In genomic region chr3:142630385-142630784, GRCm38 (mm10) we compare ENCODE assay signal across 29 mouse cellular contexts. TPM values are rescaled to one million over a fixed set of nuclear protein-coding genes. Genes with fewer than 3 reads are reported as not detected.
A peak's percentile ranks its signal among the peaks of the same experiment; 100 is the strongest.
DNase-seq lines count a peak whose midpoint lies in the region; ATAC-seq and TF ChIP-seq lines count a peak whose summit lies in the region.
"Had no signal": no experiment of that assay in that cellular context is flagged by ENCODE, and none has a peak within 500 bp of the region (broad histone marks: within the 10 kb centered on the region; RNA-seq: fewer than 3 reads in every experiment).

No protein-coding gene starts in this region.

- intact Hi-C loops in heart, postnatal 14 days (cut with DNase I), result no loop called here

- no peak for ATAC-seq in kidney, embryonic 14.5 days (ENCODE audit: low FRiP score, low TSS enrichment)
- no peak for ATAC-seq in lung, postnatal 0 days
- ATAC-seq in intestine, embryonic 15.5 days, result peak; percentile 75
- ATAC-seq in midbrain, embryonic 13.5 days, result no peak
- ATAC-seq: forebrain, embryonic 13.5 days; inflammation-experienced regulatory T-cells, adult 6 months; liver, embryonic 12.5 days; liver, postnatal 0 days had no signal

- H3K27me3 ChIP-seq in kidney, embryonic 14.5 days (ENCODE audit: control insufficient read depth, insufficient read depth, low read length), result no peaks in the 10 kb centered on the region
- H3K27me3 ChIP-seq in lung, postnatal 0 days (replicated peaks; ENCODE audit: insufficient read depth, low read length), result no peaks in the 10 kb centered on the region
- H3K27me3 ChIP-seq in intestine, embryonic 15.5 days (replicated peaks), result no peaks in the 10 kb centered on the region
- H3K27me3 ChIP-seq in midbrain, embryonic 13.5 days, result no peaks in the 10 kb centered on the region
- H3K27me3 ChIP-seq: forebrain, embryonic 13.5 days; hindbrain, embryonic 15.5 days; liver, embryonic 12.5 days; megakaryocyte, embryonic 14.5 days; midbrain, embryonic 12.5 days had no signal

- peak; percentile 26 for DNase-seq in kidney, adult 9 months
- peak; percentile 10 for DNase-seq in lung, postnatal 0 days (ENCODE audit: low spot score)
- no peak for DNase-seq in lung, postnatal 14 days
- DNase-seq in heart, postnatal 14 days, result no peak
- DNase-seq in urinary bladder, postnatal 4 days (ENCODE audit: low spot score in 2 of 2), result no peak
- DNase-seq: adrenal gland, adult 8-10 months; cerebellum, adult 2 months; cerebellum, postnatal 14 days; gastrocnemius, postnatal 14 days; heart, adult 18-20 months; left cerebral cortex, postnatal 4 days; liver, postnatal 0 days; thymus, adult 2 months had no signal

- H3K9ac ChIP-seq in kidney, embryonic 14.5 days (ENCODE audit: low read depth, low read length), result no peak overlapping the region
- H3K9ac ChIP-seq in lung, postnatal 0 days (replicated peaks; ENCODE audit: low read depth), result no peak overlapping the region
- no peak overlapping the region for H3K9ac ChIP-seq in intestine, embryonic 15.5 days
- no peak overlapping the region for H3K9ac ChIP-seq in midbrain, embryonic 13.5 days (replicated peaks)
- H3K9ac ChIP-seq: forebrain, embryonic 13.5 days; hindbrain, embryonic 15.5 days; liver, embryonic 12.5 days; liver, postnatal 0 days; midbrain, embryonic 12.5 days had no signal

- no peaks in the 10 kb centered on the region for H3K9me3 ChIP-seq in kidney, embryonic 14.5 days (ENCODE audit: control insufficient read depth, low read length)
- no peaks in the 10 kb centered on the region for H3K9me3 ChIP-seq in lung, postnatal 0 days (ENCODE audit: low read length)
- H3K9me3 ChIP-seq in intestine, embryonic 15.5 days, result no peaks in the 10 kb centered on the region
- H3K9me3 ChIP-seq in midbrain, embryonic 13.5 days, result no peaks in the 10 kb centered on the region
- H3K9me3 ChIP-seq: forebrain, embryonic 13.5 days; hindbrain, embryonic 10.5 days; hindbrain, embryonic 15.5 days; liver, embryonic 12.5 days; megakaryocyte, embryonic 14.5 days; midbrain, embryonic 12.5 days had no signal

- 43% methylated on average over 8 of the region's 8 CpGs for WGBS in kidney, embryonic 14.5 days
- WGBS in lung, postnatal 0 days, result 36% methylated on average over 8 of the region's 8 CpGs
- WGBS in intestine, embryonic 15.5 days, result 44% methylated on average over 8 of the region's 8 CpGs
- 94% methylated on average over 8 of the region's 8 CpGs for WGBS in midbrain, embryonic 13.5 days

- no peaks in the 10 kb centered on the region for H3K4me1 ChIP-seq in kidney, embryonic 14.5 days (ENCODE audit: control insufficient read depth, insufficient read depth, low read length)
- no peaks in the 10 kb centered on the region for H3K4me1 ChIP-seq in lung, postnatal 0 days (ENCODE audit: insufficient read depth, low read depth, low read length)
- H3K4me1 ChIP-seq in intestine, embryonic 15.5 days (replicated peaks), result no peaks in the 10 kb centered on the region
- no peaks in the 10 kb centered on the region for H3K4me1 ChIP-seq in midbrain, embryonic 13.5 days (replicated peaks)
- H3K4me1 ChIP-seq: forebrain, embryonic 13.5 days; hindbrain, embryonic 10.5 days; hindbrain, embryonic 15.5 days; liver, embryonic 12.5 days; midbrain, embryonic 12.5 days had no signal

- TF ChIP-seq EP300 in lung, postnatal 0 days (IDR thresholded peaks at IDR 0.05), result no peak

- no peaks in the 10 kb centered on the region for H3K36me3 ChIP-seq in kidney, embryonic 14.5 days (ENCODE audit: control insufficient read depth, insufficient read depth, low read length)
- H3K36me3 ChIP-seq in lung, postnatal 0 days (ENCODE audit: insufficient read depth, low read length), result no peaks in the 10 kb centered on the region
- H3K36me3 ChIP-seq in intestine, embryonic 15.5 days, result no peaks in the 10 kb centered on the region
- H3K36me3 ChIP-seq in midbrain, embryonic 13.5 days, result no peaks in the 10 kb centered on the region
- H3K36me3 ChIP-seq: hindbrain, embryonic 10.5 days; hindbrain, embryonic 15.5 days; liver, embryonic 12.5 days; midbrain, embryonic 12.5 days had no signal

- no peak overlapping the region for H3K4me3 ChIP-seq in kidney, embryonic 14.5 days (ENCODE audit: low read length)
- no peak overlapping the region for H3K4me3 ChIP-seq in lung, postnatal 0 days (ENCODE audit: low read depth, low read length)
- H3K4me3 ChIP-seq in intestine, embryonic 15.5 days (replicated peaks), result no peak overlapping the region
- H3K4me3 ChIP-seq in midbrain, embryonic 13.5 days (replicated peaks), result no peak overlapping the region
- H3K4me3 ChIP-seq: forebrain, embryonic 13.5 days; hindbrain, embryonic 10.5 days; hindbrain, embryonic 15.5 days; liver, embryonic 12.5 days; megakaryocyte, embryonic 14.5 days; midbrain, embryonic 12.5 days had no signal

- H3K27ac ChIP-seq in kidney, embryonic 14.5 days (ENCODE audit: low read depth, low read length), result no peak overlapping the region
- no peak overlapping the region for H3K27ac ChIP-seq in lung, postnatal 0 days (ENCODE audit: low read length)
- no peak overlapping the region for H3K27ac ChIP-seq in intestine, embryonic 15.5 days
- H3K27ac ChIP-seq in midbrain, embryonic 13.5 days, result no peak overlapping the region
- H3K27ac ChIP-seq: forebrain, embryonic 13.5 days; hindbrain, embryonic 10.5 days; hindbrain, embryonic 15.5 days; liver, embryonic 12.5 days; midbrain, embryonic 12.5 days had no signal

- TF ChIP-seq CTCF in lung, postnatal 0 days (IDR thresholded peaks at IDR 0.05), result no peak

- no peak overlapping the region for H3K4me2 ChIP-seq in kidney, embryonic 14.5 days (replicated peaks; ENCODE audit: low read depth, low read length)
- no peak overlapping the region for H3K4me2 ChIP-seq in lung, postnatal 0 days (replicated peaks; ENCODE audit: low read depth, low read length)
- H3K4me2 ChIP-seq in intestine, embryonic 15.5 days (replicated peaks), result no peak overlapping the region
- no peak overlapping the region for H3K4me2 ChIP-seq in midbrain, embryonic 13.5 days (replicated peaks)
- H3K4me2 ChIP-seq: forebrain, embryonic 13.5 days; heart, embryonic 11.5 days; hindbrain, embryonic 15.5 days; liver, embryonic 12.5 days; midbrain, embryonic 12.5 days had no signal

RNA-seq across cellular contexts. Expression of gene Gbp2, which starts 10.0 kb away (rescaled TPM):
- 0.99 and 1.2 TPM in 2 replicates for polyA plus RNA-seq in kidney, embryonic 14.5 days (2014; fragmentation: Nextera tagmentation; extraction: Ambion mirVana)
- polyA plus RNA-seq in lung, postnatal 0 days (2015; fragmentation: Nextera tagmentation; extraction: Ambion mirVana), result 8.3 and 9.5 TPM in 2 replicates
- polyA plus RNA-seq in intestine, embryonic 15.5 days (2015; fragmentation: Nextera tagmentation; extraction: Ambion mirVana), result 3.9 and 4.1 TPM in 2 replicates
- total RNA-seq in heart, postnatal 14 days (2021), result 1 to 10 TPM; 8.8 to 9.8 TPM
- polyA plus RNA-seq in midbrain, embryonic 13.5 days (2015; fragmentation: Nextera tagmentation; extraction: Ambion mirVana), result 0.23 and 0.30 TPM in 2 replicates

RNA-seq across cellular contexts. Expression of gene Gbp2b, which starts 35.7 kb away (rescaled TPM):
- polyA plus RNA-seq in kidney, embryonic 14.5 days (2014; fragmentation: Nextera tagmentation; extraction: Ambion mirVana), result not detected in 2 replicates
- polyA plus RNA-seq in lung, postnatal 0 days (2015; fragmentation: Nextera tagmentation; extraction: Ambion mirVana), result 0.05 TPM in 2 replicates
- 0.33 and 0.35 TPM in 2 replicates for polyA plus RNA-seq in intestine, embryonic 15.5 days (2015; fragmentation: Nextera tagmentation; extraction: Ambion mirVana)
- total RNA-seq in heart, postnatal 14 days (2021), result under 1 TPM; 0.10 to 0.12 TPM
- not detected in 2 replicates for polyA plus RNA-seq in midbrain, embryonic 13.5 days (2015; fragmentation: Nextera tagmentation; extraction: Ambion mirVana)
- total RNA-seq: left cerebral cortex, adult 8-10 months; left cerebral cortex, postnatal 4 days had no signal
- polyA plus RNA-seq: cerebellum, adult 2 months; embryonic facial prominence, embryonic 11.5 days; forebrain, embryonic 13.5 days; heart, embryonic 11.5 days; heart, embryonic 16.5 days; hindbrain, embryonic 10.5 days; hindbrain, embryonic 15.5 days; limb, embryonic 14.5 days; liver, embryonic 12.5 days; midbrain, embryonic 12.5 days; neural tube, embryonic 14.5 days had no signal

Comparison
In these comparisons a context has a peak if more than half of its experiments do, and no peak if none do; other contexts are left out.
1. DNase-seq: peak in kidney, adult 9 months (single experiment) and lung, postnatal 0 days (single experiment); none in lung, postnatal 14 days (single experiment), heart, postnatal 14 days (0 of 2) and urinary bladder, postnatal 4 days (0 of 2).